Mouse (Mus musculus) heart, embryonic 15.5 days (tissue): ENCODE measurements around the gene BC004004. TPM values are rescaled to one million over a fixed set of nuclear protein-coding genes. Genes with fewer than 3 reads are reported as not detected.
"Not testable (repeated sequence)": the region's sequence is repeated elsewhere in the genome, so short reads cannot be mapped to it uniquely, and the experiment has no call there.

Experiments
- ATAC-seq: fragments of 200-750 bp; cut with Nextera tagmentation; replicated peaks from 2 replicates; pipeline ENCODE4 v1.8.0; 2017; ENCODE audit warnings: low read depth, moderate TSS enrichment; ENCODE audit not compliant: insufficient number of reproducible peaks, insufficient read depth, low FRiP score
- H3K27ac ChIP-seq: fragments of 300-500 bp; sonication (generic); 2 replicates; pipeline ENCODE4 v1.5.1; 2015; ENCODE audit warnings: mild to moderate bottlenecking, inconsistent platforms
- H3K27me3 ChIP-seq: fragments of 300-500 bp; sonication (generic); 2 replicates; pipeline ENCODE4 v1.6.1; 2015; ENCODE audit warnings: inconsistent platforms
- H3K36me3 ChIP-seq: fragments of 300-500 bp; sonication (generic); 2 replicates; pipeline ENCODE4 v1.6.1; 2015; ENCODE audit warnings: mild to moderate bottlenecking, inconsistent platforms
- H3K4me1 ChIP-seq: fragments of 300-500 bp; sonication (generic); replicated peaks from 2 replicates; pipeline ENCODE4 v1.6.1; 2015; ENCODE audit warnings: inconsistent platforms
- H3K4me2 ChIP-seq: fragments of 300-500 bp; sonication (generic); 2 replicates; pipeline ENCODE4 v1.6.1; 2015; ENCODE audit warnings: inconsistent platforms, mild to moderate bottlenecking, moderate library complexity
- H3K4me3 ChIP-seq: fragments of 300-500 bp; sonication (generic); 2 replicates; pipeline ENCODE4 v1.5.1; 2015; ENCODE audit warnings: mild to moderate bottlenecking, inconsistent platforms
- H3K9ac ChIP-seq: fragments of 300-500 bp; sonication (generic); 2 replicates; pipeline ENCODE4 v1.6.1; 2015; ENCODE audit warnings: mild to moderate bottlenecking, inconsistent platforms
- H3K9me3 ChIP-seq: fragments of 300-500 bp; sonication (generic); replicated peaks from 2 replicates; pipeline ENCODE4 v1.6.1; 2016; ENCODE audit warnings: inconsistent platforms
- WGBS: fragments of 180-500 bp; shearing (Covaris S2); methylation state at CpG from one replicate; pipeline ENCODE4 v1.1.7; 2015; ENCODE audit warnings: mixed read lengths; 5-methylcytosine and 5-hydroxymethylcytosine counted together
- polyA plus RNA-seq: library from polyadenylated mRNA; unstranded; fragments of >200 nt; fragmentation: Nextera tagmentation; extraction: Ambion mirVana; gene quantifications from 2 replicates; pipeline ENCODE4 v1.2.1, GENCODE M21; 2015

The BC004004 gene
- polyA plus RNA-seq, 1 experiment from 2014 or later: 91.1 TPM

DNA sequence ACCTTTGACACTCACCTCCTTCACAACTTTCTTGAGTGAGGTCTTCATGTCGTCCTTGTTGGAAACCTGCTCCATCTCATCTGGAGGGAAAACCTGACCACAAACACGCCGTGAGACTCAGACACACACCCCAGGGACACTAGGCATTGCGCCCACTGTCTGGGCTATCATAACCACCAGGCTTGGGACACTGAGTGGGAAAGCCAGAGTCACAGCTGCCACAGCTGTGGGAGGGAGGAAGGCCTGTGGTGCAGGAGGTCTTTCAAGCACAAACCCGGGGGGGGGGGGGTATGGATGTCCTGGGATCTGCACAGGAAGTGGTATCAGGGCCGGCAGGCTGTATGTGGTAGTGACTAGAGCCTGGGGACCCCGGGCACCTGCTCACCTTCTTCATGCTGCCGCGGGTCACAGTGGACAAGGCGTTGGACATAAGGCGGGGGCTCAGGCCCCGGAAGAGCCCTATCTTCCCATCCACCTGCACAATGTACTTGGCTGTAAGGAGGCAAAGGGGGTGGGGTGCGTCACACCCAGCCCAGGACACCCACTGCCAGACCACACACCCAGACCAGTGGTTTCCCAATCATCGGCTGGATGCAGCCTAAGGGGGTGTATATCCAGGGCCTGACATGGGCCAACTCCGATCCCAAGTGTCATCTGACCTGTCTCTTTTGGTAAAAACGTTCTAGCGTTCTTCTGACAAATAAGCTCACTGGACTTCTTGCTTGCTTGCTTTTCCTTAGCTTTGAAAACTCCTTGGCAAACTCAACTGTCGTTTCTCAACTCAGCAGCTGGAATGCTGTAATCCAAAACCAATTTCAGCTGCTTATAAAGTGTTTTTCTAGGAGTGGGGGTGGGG, 72.0 kb downstream of the BC004004 start:
- Histone ChIP-seq H3K4me2 (no peak overlapping the region), H3K4me3 (no peak overlapping the region), H3K9ac (no peak overlapping the region), H3K27me3 (no peaks in the 10 kb centered on the region), H3K36me3 (peaks cover 50% of the 10 kb centered on the region), H3K27ac (peak overlapping the region; percentile 87), H3K4me1 (peaks cover 44% of the 10 kb centered on the region), H3K9me3 (no peaks in the 10 kb centered on the region)
- WGBS: 80% methylated on average over 18 of the region's 18 CpGs
- ATAC-seq: no peak

DNA sequence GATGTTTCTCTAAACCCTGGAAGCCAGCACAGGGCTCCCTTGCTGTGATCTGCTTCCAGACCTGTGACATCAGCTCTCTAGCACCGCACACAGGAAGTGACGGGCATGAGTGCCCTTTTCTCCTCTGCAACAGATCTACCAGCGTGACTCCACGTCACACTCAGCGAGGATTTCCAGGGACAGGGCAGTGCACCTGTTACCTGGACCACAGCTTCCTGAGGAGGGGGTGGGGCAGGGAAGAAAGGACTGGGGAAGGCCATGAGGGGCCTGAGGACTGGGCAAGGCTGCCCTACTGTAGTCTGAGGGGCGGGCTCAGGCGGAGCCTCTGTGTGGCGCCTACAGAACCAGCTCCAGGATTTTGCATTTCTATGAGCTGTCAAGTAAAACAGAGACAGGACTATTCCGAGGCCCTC, 73.0 kb downstream of the BC004004 start:
- peak overlapping the region; percentile 87 for H3K27ac ChIP-seq
- ATAC-seq: peak; percentile 15; the same call in 1 of the 2 replicates
- H3K4me3 ChIP-seq: peak overlapping the region; percentile 2; the same call in 1 of the 2 replicates
- H3K27me3 ChIP-seq: no peaks in the 10 kb centered on the region
- H3K9ac ChIP-seq: peak overlapping the region; percentile 25
- H3K9me3 ChIP-seq: no peaks in the 10 kb centered on the region
- H3K4me2 ChIP-seq: peak overlapping the region; percentile 52
- WGBS: 16% methylated on average over 9 of the region's 9 CpGs
- peaks cover 53% of the 10 kb centered on the region for H3K4me1 ChIP-seq
- H3K36me3 ChIP-seq: peaks cover 40% of the 10 kb centered on the region

DNA sequence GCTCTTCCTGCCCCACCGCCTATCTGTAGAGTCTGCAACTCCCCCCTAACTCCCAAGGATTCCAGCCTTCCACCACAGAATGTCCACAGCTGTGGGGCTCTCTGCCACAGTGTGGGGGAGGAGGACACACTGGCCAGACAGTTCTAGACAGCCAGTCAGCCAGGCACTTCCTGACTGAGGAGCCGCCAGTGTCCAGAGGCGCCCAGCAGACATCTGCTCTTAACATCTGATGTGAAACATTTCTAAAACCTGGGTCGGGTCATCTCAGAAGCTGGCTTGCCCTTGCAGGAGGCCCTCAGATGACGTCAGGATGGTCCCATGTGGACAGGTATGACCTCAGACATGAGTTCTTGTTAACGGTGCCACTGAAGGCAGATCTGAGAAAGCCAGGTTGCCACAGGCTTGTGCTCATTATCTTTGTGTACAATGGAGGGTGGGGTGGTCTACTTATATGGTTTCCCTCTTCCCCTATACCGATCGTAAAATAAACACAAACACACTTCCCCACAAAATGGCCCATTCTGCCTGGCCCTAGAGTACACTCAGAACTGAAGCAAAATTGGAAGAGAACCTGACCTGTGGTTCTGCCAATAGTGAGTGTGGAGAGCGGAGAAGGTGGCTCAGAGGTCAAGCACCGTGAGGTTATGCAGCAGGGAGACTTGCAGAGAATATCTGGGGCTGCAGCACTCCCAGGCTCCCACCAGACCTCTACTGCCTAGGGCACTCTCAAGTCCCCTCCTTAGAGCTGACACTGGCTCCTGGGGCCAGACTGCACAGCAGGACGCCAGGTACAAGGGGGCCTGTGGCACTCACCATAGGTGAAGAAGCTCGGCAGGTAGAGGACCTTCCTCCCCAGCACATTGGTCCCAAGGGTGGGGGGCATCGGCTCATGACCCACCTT, 73.7 kb downstream of the BC004004 start:
- H3K4me1 ChIP-seq: peaks cover 54% of the 10 kb centered on the region
- H3K4me3 ChIP-seq: peak overlapping the region; percentile 2; the same call in 1 of the 2 replicates
- ATAC-seq: peak; percentile 74
- no peaks in the 10 kb centered on the region for H3K9me3 ChIP-seq
- H3K36me3 ChIP-seq: peaks cover 34% of the 10 kb centered on the region
- H3K9ac ChIP-seq: peak overlapping the region; percentile 25; the same call in 1 of the 2 replicates
- peak overlapping the region; percentile 87 for H3K27ac ChIP-seq
- peak overlapping the region; percentile 52 for H3K4me2 ChIP-seq
- H3K27me3 ChIP-seq: no peaks in the 10 kb centered on the region
- 22% methylated on average over 13 of the region's 13 CpGs for WGBS

DNA sequence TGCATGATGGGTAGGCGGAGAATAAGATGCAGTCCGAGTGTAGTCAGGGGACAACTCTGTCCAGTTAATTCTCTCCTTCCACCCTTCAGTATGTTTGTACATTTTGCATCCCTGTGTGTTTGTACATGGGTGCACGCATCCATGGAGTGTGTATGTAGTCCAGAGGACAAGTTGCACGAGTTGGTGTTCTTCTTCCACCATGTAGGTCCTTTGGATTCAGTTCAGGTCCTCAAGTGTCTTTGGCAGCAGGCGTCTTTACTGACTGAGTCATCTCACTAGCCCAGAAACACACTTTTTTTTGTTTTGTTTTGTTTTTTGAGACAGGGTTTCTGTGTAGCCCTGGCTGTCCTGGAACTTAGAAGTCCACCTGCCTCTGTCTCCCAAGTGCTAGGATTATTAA, 74.7 kb downstream of the BC004004 start:
- Histone ChIP-seq H3K36me3 (peaks cover 25% of the 10 kb centered on the region), H3K9ac (no peak overlapping the region)
- 80% methylated on average over 5 of the region's 5 CpGs for WGBS

DNA sequence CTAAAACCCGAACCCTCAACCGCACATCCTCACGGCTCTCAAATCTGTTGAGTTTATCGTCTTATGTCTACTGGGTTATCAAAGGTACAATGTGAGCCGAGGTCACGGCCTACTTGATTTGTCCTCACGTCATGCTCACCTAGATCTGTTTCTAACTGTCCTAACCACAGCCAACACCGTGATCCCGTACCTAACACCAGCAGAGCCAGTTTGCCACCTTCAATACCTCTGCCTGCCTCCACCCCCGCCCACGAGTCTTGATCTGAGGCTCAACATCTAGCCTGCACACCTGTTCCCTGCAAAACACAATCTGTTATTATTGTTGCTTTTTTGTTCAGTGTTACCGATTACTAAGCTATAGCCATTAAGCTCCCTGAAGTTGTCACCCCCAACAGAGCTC, 76.7 kb downstream of the BC004004 start:
- H3K27me3 ChIP-seq: no peaks in the 10 kb centered on the region
- H3K27ac ChIP-seq: 0 out of 2 replicates have a peak overlapping the region, but pooled peaks have one; percentile 14
- no peak for ATAC-seq
- H3K9ac ChIP-seq: no peak overlapping the region
- no peak overlapping the region for H3K4me3 ChIP-seq
- H3K9me3 ChIP-seq: no peaks in the 10 kb centered on the region
- peaks cover 49% of the 10 kb centered on the region for H3K4me1 ChIP-seq
- 80% methylated on average over 12 of the region's 12 CpGs for WGBS
- 0 out of 2 replicates have a peak overlapping the region, but pooled peaks have one; percentile 81 for H3K4me2 ChIP-seq
- H3K36me3 ChIP-seq: peaks cover 5% of the 10 kb centered on the region; the same call in 1 of the 2 replicates

More for the DNA sequence above, 74.7 kb downstream of the BC004004 start:
- Histone ChIP-seq H3K4me1 (peaks cover 58% of the 10 kb centered on the region), H3K27me3 (no peaks in the 10 kb centered on the region), H3K9me3 (no peaks in the 10 kb centered on the region), H3K4me3 (no peak overlapping the region), H3K4me2 (no peak overlapping the region), H3K27ac (peak overlapping the region; percentile 87; the same call in 1 of the 2 replicates)
- no peak for ATAC-seq

DNA sequence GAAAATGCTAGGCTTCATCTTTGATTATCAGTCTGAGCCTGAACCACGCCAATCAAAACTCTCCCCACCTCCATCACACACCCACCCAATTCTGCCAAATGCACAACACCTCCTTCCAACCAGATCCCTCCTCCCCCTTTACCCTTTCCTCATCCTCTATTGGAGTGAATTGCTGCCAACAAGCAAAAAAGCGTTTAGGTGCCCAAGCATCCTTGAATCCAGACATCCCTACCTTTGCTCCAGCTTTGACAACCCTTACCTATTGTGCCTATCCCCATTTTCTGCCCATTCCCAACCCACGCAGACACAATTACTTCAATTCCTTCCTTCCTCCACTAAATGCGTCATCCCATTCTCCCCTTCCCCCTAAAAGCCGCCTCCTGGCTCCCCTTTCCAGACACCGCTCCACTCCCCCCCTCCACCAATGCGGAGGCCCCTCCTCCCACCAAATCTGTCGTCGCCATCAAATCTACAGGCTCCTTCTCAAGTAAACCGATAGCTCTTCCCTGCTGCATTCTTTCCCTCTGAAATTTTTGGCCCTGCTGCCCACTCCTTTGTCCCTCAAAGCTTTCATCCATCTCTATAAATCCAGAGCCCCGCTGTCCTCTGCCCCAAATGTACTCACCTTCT, 78.0 kb downstream of the BC004004 start:
- H3K9ac ChIP-seq: peak overlapping the region; percentile 90
- H3K27ac ChIP-seq: peak overlapping the region; percentile 91
- H3K27me3 ChIP-seq: no peaks in the 10 kb centered on the region
- WGBS: 3% methylated on average over 11 of the region's 11 CpGs
- H3K4me1 ChIP-seq: peaks cover 36% of the 10 kb centered on the region
- H3K36me3 ChIP-seq: no peaks in the 10 kb centered on the region; the same call in 1 of the 2 replicates
- H3K4me2 ChIP-seq: peak overlapping the region; percentile 81
- no peaks in the 10 kb centered on the region for H3K9me3 ChIP-seq
- ATAC-seq: no peak
- peak overlapping the region; percentile 92 for H3K4me3 ChIP-seq

DNA sequence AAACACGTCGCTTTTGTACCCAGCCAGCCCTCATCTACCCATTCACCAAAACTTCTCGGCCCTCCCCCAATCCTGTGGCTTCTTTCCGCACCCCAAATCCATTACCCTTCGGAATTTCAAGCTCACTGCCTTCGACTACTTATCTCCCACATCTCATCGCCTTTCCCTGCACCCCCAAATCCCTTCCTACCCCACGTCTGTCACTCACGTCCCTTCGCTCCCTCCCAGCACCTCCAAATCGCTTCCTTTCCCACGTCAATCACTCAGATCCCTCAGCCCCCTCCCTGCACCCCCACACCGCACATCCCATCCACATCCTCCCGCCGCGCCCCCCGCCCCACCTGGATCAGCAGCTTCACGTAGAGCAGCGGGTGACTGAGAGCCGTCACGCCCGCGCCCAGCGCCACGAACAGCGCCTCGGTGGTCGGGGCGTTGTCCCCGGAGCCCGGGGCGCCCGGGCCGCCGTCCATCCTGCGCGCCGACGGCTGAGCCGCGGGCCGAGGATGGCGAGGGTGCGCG, 78.6 kb downstream of the BC004004 start:
- Histone ChIP-seq H3K27ac (peak overlapping the region; percentile 91), H3K9ac (peak overlapping the region; percentile 90), H3K4me3 (peak overlapping the region; percentile 92), H3K27me3 (no peaks in the 10 kb centered on the region), H3K36me3 (no peaks in the 10 kb centered on the region; the same call in 1 of the 2 replicates), H3K4me2 (peak overlapping the region; percentile 81), H3K4me1 (peaks cover 30% of the 10 kb centered on the region), H3K9me3 (no peaks in the 10 kb centered on the region)
- under 1% methylated on average over 45 of the region's 45 CpGs for WGBS
- ATAC-seq: no peak; the same call in 1 of the 2 replicates

DNA sequence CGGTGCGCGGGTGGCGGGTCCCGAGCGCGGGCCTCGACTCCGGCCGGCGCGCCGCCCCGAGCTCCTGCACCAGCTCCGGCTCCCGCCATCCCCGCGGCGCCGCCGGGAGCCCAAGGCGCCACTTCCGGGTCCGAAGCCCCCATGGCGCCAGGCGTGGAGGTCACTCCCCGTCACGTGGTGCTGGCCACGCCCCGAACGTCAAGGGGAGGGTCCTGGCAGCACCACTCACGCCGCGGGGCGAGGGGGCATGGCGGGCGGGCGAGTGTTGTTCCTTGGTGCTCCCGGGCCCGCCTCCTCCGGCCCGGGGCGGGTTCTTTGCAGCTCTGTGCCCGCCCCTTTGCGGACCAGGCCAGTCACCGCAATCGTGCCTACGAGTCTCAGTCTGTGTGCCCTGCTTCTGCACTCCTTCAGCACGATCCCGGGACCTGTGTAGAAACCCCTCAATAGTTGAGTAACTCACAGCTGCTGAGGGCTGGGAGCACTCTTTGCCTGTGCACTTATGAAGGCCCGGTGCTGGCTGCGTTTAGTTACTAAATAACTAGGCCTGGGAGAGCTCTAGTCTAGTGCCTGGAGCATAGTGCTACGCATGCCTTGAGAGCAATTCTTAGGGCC, 79.2 kb downstream of the BC004004 start, which contains the start of gene Mtch1:
Gene Mtch1 (minus strand): TSS at position 290 of the 612 bp plus-strand sequence.
- peak within 1 kb of the TSS; percentile 92 for H3K4me3 ChIP-seq
- H3K4me2 ChIP-seq: peak within 1 kb of the TSS; percentile 81
- peak within 1 kb of the TSS; percentile 90 for H3K9ac ChIP-seq
- under 1% methylated on average over 40 of the region's 53 CpGs for WGBS
- peak within 1 kb of the TSS; percentile 91 for H3K27ac ChIP-seq
- ATAC-seq: peak; percentile 97
- no peaks in the 10 kb centered on the region; the same call in 1 of the 2 replicates for H3K36me3 ChIP-seq
- H3K27me3 ChIP-seq: no peaks in the 10 kb centered on the region
- no peaks in the 10 kb centered on the region for H3K9me3 ChIP-seq
- peaks cover 24% of the 10 kb centered on the region for H3K4me1 ChIP-seq

DNA sequence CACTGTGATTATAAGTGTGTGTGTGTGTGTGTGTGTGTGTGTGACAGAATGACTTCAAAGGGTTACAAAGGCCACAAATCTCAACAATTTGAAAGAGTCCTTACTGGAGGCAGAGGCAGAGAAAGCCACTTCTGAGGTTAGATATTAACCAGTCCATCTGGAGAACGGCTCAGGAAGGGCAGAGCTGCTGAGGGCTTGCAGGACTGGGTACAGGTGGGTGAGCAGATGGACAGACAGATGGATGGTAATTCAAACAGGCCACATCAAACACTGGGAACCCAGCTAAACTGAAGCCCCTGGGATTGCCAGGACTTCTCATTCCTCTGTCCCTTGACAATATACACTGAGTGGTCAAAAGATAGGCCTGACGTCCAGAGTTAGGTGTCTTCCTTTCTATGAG, 80.4 kb downstream of the BC004004 start:
- Histone ChIP-seq H3K9me3 (no peaks in the 10 kb centered on the region), H3K4me3 (no peak overlapping the region), H3K9ac (no peak overlapping the region), H3K27ac (no peak overlapping the region), H3K4me2 (no peak overlapping the region), H3K36me3 (no peaks in the 10 kb centered on the region; the same call in 1 of the 2 replicates), H3K27me3 (no peaks in the 10 kb centered on the region), H3K4me1 (peaks cover 21% of the 10 kb centered on the region)
- WGBS: 64% methylated on average over 2 of the region's 2 CpGs
- no peak for ATAC-seq

DNA sequence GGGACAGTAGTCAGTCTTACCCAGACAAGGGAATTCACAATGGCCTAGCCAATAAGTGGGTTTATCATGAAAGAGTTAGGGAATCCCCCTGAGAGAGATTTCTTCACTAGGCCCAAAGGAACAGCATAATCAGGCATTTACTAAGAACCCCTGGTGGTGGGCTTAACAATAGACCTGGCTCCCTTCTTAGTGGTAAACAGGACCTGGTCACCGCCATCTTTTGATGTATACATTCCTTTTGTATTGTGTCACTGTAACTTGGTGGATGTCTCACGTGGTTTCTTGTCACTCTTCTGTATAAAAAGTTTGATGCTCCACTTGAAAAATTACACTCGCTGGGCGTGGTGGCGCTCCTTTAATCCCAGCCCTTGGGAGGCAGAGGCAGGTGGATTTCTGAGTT, 82.5 kb downstream of the BC004004 start:
- peaks cover 26% of the 10 kb centered on the region for H3K4me1 ChIP-seq
- not testable (repeated sequence) for H3K36me3 ChIP-seq, H3K4me3 ChIP-seq, H3K4me2 ChIP-seq, H3K27me3 ChIP-seq, H3K27ac ChIP-seq, ATAC-seq, H3K9me3 ChIP-seq, H3K9ac ChIP-seq
- WGBS: 79% methylated on average over 5 of the region's 5 CpGs
